Mouse (Mus musculus): ENCODE data around the gene Gstt2. TPM values are rescaled to one million over a fixed set of nuclear protein-coding genes. Genes with fewer than 3 reads are reported as not detected.

Gstt2 gene
- polyA plus RNA-seq, 1 experiment from 2014 or later = 53.0 TPM

DNA sequence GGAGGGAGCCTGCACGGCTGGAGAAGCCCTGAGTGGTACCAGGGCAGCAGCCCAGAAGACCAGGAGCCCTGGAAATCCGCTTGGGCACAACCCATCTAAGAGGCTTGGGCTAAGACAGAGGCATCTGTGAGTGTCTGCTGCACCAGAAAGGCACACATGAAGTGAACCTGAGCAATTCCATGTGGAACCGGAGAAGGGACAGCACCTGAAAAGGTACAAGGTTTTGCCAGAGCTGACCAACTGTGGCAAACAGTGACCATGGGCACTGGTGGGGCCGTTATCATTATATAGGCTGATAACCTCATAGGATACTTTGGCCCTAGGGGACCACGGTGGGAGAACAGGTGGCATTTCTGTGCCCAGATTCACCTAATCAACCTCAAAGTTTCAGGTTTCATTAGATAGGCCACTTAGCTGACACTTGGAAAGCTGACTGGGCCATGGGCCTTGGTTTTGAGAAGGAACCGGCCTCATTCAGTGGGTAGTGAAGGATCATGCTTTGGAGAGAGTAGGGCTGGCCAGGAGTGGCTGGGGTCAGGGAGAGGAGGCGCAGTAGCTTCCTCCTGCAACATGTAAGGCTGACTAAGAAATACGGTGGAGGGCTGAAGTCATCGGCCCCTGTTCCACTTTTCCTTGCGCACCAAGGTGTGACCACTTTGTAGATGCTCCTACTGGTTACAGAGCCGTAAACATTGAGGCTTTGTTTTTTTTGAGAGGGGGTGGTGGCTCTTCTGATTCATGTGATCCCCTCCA is 19.1 kb upstream of the Gstt2 start:
- Histone ChIP-seq H3K4me1 (ENCODE audit: insufficient read depth, low read length) (peaks cover 24% of the 10 kb centered on the region), H3K9me3 (ENCODE audit: low read length) (no peaks in the 10 kb centered on the region), H3K27me3 (ENCODE audit: insufficient read depth, low read length) (no peaks in the 10 kb centered on the region), H3K4me3 (ENCODE audit: low read length) (no peak overlapping the region), H3K4me2 (replicated peaks; ENCODE audit: low read depth, low read length) (no peak overlapping the region), H3K36me3 (ENCODE audit: insufficient read depth, low read length) (peaks cover 17% of the 10 kb centered on the region), H3K9ac (replicated peaks; ENCODE audit: low read length) (no peak overlapping the region), H3K27ac (ENCODE audit: low read length) (no peak overlapping the region)
- no peak for ATAC-seq (ENCODE audit: low FRiP score, low TSS enrichment)
- WGBS = 74% methylated on average over 11 of the region's 11 CpGs

- H3K27ac ChIP-seq (ENCODE audit: low read length) = no peak overlapping the region
- no peak for ATAC-seq (ENCODE audit: low FRiP score, low TSS enrichment)
Observed at GRCm38 (mm10) chr10:75855416-75855981, 18.3 kb upstream of the Gstt2 start.

DNA sequence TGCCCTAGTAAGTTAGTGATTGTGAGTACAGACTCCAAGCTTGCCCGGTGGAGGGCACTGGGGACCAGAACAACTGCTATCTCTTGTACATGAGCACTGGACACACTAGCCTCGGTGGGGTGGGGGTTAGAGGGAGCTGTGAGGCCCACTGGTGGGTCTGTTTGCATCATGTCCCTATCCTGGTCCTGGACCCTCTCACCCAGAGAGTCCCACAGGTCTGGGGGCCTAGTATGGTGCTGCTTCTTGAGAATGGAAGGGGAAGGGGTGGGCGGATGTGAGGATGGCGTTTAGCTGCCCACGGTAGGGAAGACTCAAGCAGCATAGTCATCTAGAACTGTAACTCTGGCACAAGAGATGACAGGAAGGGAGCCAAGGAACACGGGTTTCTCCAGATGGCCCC is 17.6 kb upstream of the Gstt2 start:
- no peaks in the 10 kb centered on the region for H3K9me3 ChIP-seq (ENCODE audit: low read length)
- peaks cover 17% of the 10 kb centered on the region for H3K36me3 ChIP-seq (ENCODE audit: insufficient read depth, low read length)
- H3K4me2 ChIP-seq (replicated peaks; ENCODE audit: low read depth, low read length) = no peak overlapping the region
- no peak overlapping the region for H3K9ac ChIP-seq (replicated peaks; ENCODE audit: low read length)
- 84% methylated on average over 6 of the region's 6 CpGs for WGBS
- no peak overlapping the region for H3K4me3 ChIP-seq (ENCODE audit: low read length)
- no peak for ATAC-seq (ENCODE audit: low FRiP score, low TSS enrichment)
- no peaks in the 10 kb centered on the region for H3K27me3 ChIP-seq (ENCODE audit: insufficient read depth, low read length)
- no peak overlapping the region for H3K27ac ChIP-seq (ENCODE audit: low read length)
- peaks cover 26% of the 10 kb centered on the region for H3K4me1 ChIP-seq (ENCODE audit: insufficient read depth, low read length)

More at GRCm38 (mm10) chr10:75855416-75855981, 18.3 kb upstream of the Gstt2 start:
- no peak overlapping the region for H3K4me3 ChIP-seq (ENCODE audit: low read length)
- H3K4me2 ChIP-seq (replicated peaks; ENCODE audit: low read depth, low read length) = no peak overlapping the region
- H3K4me1 ChIP-seq (ENCODE audit: insufficient read depth, low read length) = peaks cover 26% of the 10 kb centered on the region
- no peak overlapping the region for H3K9ac ChIP-seq (replicated peaks; ENCODE audit: low read length)
- H3K36me3 ChIP-seq (ENCODE audit: insufficient read depth, low read length) = peaks cover 17% of the 10 kb centered on the region
- no peaks in the 10 kb centered on the region for H3K9me3 ChIP-seq (ENCODE audit: low read length)
- no peaks in the 10 kb centered on the region for H3K27me3 ChIP-seq (ENCODE audit: insufficient read depth, low read length)
- 90% methylated on average over 15 of the region's 15 CpGs for WGBS

DNA sequence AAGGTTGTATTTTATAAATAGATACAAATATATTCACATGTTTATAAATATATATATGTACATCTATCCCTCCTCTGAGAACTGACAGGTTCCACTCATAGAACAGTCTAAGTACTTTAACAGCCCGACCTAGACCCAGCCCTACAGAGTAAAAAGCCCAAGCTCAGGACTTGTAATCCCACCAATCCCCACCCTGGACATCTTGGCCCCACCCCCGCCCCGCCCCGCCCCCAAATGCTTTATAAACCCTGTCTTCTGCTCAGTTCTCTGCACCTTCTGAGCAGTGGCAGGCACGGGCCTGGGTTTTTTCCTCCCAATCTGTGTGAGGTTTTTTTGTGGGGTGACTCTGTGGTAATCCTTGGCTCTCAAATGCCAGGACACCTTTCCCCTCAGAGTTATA is 16.9 kb upstream of the Gstt2 start:
- whole genome bisulfite sequencing = 39% methylated on average over 5 of the region's 5 CpGs
- no peak overlapping the region for H3K9ac ChIP-seq (replicated peaks; ENCODE audit: low read length)
- ATAC-seq (ENCODE audit: low FRiP score, low TSS enrichment) = no peak

GRCm38 (mm10) chr10:75853452-75853851 is 16.2 kb upstream of the Gstt2 start:
- no peak; the same call in 1 of the 2 replicates for ATAC-seq (ENCODE audit: low FRiP score, low TSS enrichment)
- 30% methylated on average over 10 of the region's 10 CpGs for WGBS

More for the DNA sequence above, 16.9 kb upstream of the Gstt2 start:
- H3K27me3 ChIP-seq (ENCODE audit: insufficient read depth, low read length) = no peaks in the 10 kb centered on the region
- no peaks in the 10 kb centered on the region for H3K9me3 ChIP-seq (ENCODE audit: low read length)
- H3K36me3 ChIP-seq (ENCODE audit: insufficient read depth, low read length) = peaks cover 17% of the 10 kb centered on the region
- H3K4me2 ChIP-seq (replicated peaks; ENCODE audit: low read depth, low read length) = no peak overlapping the region
- H3K4me3 ChIP-seq (ENCODE audit: low read length) = no peak overlapping the region
- H3K27ac ChIP-seq (ENCODE audit: low read length) = no peak overlapping the region
- H3K4me1 ChIP-seq (ENCODE audit: insufficient read depth, low read length) = peaks cover 25% of the 10 kb centered on the region

GRCm38 (mm10) chr10:75852539-75853125 is 15.4 kb upstream of the Gstt2 start:
- Histone ChIP-seq H3K9ac (replicated peaks; ENCODE audit: low read length) (no peak overlapping the region), H3K36me3 (ENCODE audit: insufficient read depth, low read length) (peaks cover 12% of the 10 kb centered on the region), H3K9me3 (ENCODE audit: low read length) (no peaks in the 10 kb centered on the region), H3K4me1 (ENCODE audit: insufficient read depth, low read length) (peaks cover 11% of the 10 kb centered on the region), H3K4me2 (replicated peaks; ENCODE audit: low read depth, low read length) (no peak overlapping the region), H3K4me3 (ENCODE audit: low read length) (no peak overlapping the region), H3K27ac (ENCODE audit: low read length) (no peak overlapping the region), H3K27me3 (ENCODE audit: insufficient read depth, low read length) (no peaks in the 10 kb centered on the region)
- ATAC-seq (ENCODE audit: low FRiP score, low TSS enrichment) = no peak
- WGBS = 85% methylated on average over 12 of the region's 12 CpGs

More at GRCm38 (mm10) chr10:75853452-75853851, 16.2 kb upstream of the Gstt2 start:
- H3K27ac ChIP-seq (ENCODE audit: low read length) = no peak overlapping the region
- peaks cover 17% of the 10 kb centered on the region for H3K36me3 ChIP-seq (ENCODE audit: insufficient read depth, low read length)
- H3K4me2 ChIP-seq (replicated peaks; ENCODE audit: low read depth, low read length) = no peak overlapping the region
- H3K9me3 ChIP-seq (ENCODE audit: low read length) = no peaks in the 10 kb centered on the region
- H3K4me1 ChIP-seq (ENCODE audit: insufficient read depth, low read length) = peaks cover 19% of the 10 kb centered on the region
- no peak overlapping the region for H3K4me3 ChIP-seq (ENCODE audit: low read length)
- H3K27me3 ChIP-seq (ENCODE audit: insufficient read depth, low read length) = no peaks in the 10 kb centered on the region
- no peak overlapping the region for H3K9ac ChIP-seq (replicated peaks; ENCODE audit: low read length)

DNA sequence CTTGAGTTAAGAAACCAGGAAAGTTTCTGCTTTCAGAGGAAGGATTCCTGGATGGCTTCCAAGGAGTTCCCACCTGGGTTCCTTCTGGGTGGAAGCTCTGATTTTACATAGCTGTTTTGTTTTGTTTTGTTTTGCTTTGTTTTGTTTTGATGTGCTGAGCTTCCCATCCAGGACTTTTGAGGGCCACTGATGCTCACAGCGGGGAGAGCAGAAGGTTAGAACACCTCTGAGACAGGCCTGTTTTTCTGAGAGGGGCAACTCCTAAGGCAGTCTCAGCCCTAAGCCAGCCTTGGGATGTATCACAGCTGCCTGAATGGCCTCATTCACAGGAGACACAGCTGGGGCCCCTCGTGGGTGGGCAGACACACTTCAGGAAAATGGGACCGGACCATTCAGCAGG is 14.5 kb upstream of the Gstt2 start:
- 43% methylated on average over 3 of the region's 3 CpGs for WGBS
- no peaks in the 10 kb centered on the region for H3K27me3 ChIP-seq (ENCODE audit: insufficient read depth, low read length)
- no peak overlapping the region for H3K4me2 ChIP-seq (replicated peaks; ENCODE audit: low read depth, low read length)
- no peaks in the 10 kb centered on the region for H3K9me3 ChIP-seq (ENCODE audit: low read length)
- H3K36me3 ChIP-seq (ENCODE audit: insufficient read depth, low read length) = peaks cover 3% of the 10 kb centered on the region; the same call in 1 of the 2 replicates
- no peak for ATAC-seq (ENCODE audit: low FRiP score, low TSS enrichment)
- peaks cover 10% of the 10 kb centered on the region; the same call in 1 of the 2 replicates for H3K4me1 ChIP-seq (ENCODE audit: insufficient read depth, low read length)
- H3K27ac ChIP-seq (ENCODE audit: low read length) = no peak overlapping the region
- no peak overlapping the region; the same call in 1 of the 2 replicates for H3K9ac ChIP-seq (replicated peaks; ENCODE audit: low read length)
- H3K4me3 ChIP-seq (ENCODE audit: low read length) = no peak overlapping the region

DNA sequence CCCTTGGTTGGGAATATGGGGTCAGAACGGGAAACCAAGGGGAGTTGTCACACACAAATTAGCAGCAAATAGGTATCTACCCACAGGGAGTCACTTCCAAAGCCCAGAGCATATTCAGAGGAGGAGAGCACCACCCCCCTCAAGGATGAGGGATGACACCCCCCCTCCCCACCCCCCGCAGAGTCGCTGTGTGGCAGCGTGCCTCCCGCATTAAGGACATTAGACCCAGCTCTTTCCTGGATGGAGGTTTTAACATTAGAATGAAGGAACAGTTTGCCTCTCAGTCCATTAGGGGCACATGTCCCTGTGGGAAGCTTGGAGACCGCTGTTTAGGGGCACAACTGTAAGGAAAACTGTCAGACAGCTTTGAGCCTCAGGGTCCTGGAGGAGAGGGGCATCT is 13.9 kb upstream of the Gstt2 start:
- no peak overlapping the region for H3K27ac ChIP-seq (ENCODE audit: low read length)
- no peak for ATAC-seq (ENCODE audit: low FRiP score, low TSS enrichment)
- no peak overlapping the region for H3K9ac ChIP-seq (replicated peaks; ENCODE audit: low read length)
- peaks cover 10% of the 10 kb centered on the region; the same call in 1 of the 2 replicates for H3K4me1 ChIP-seq (ENCODE audit: insufficient read depth, low read length)
- H3K9me3 ChIP-seq (ENCODE audit: low read length) = no peaks in the 10 kb centered on the region
- H3K4me3 ChIP-seq (ENCODE audit: low read length) = no peak overlapping the region
- H3K36me3 ChIP-seq (ENCODE audit: insufficient read depth, low read length) = no peaks in the 10 kb centered on the region
- H3K27me3 ChIP-seq (ENCODE audit: insufficient read depth, low read length) = no peaks in the 10 kb centered on the region
- WGBS = 7% methylated on average over 6 of the region's 6 CpGs
- H3K4me2 ChIP-seq (replicated peaks; ENCODE audit: low read depth, low read length) = no peak overlapping the region

GRCm38 (mm10) chr10:75848382-75848781 is 11.2 kb upstream of the Gstt2 start:
- H3K4me3 ChIP-seq (ENCODE audit: low read length) = no peak overlapping the region
- no peaks in the 10 kb centered on the region for H3K27me3 ChIP-seq (ENCODE audit: insufficient read depth, low read length)
- no peak for ATAC-seq (ENCODE audit: low FRiP score, low TSS enrichment)
- 22% methylated on average over 3 of the region's 3 CpGs for whole genome bisulfite sequencing
- peaks cover 10% of the 10 kb centered on the region; the same call in 1 of the 2 replicates for H3K4me1 ChIP-seq (ENCODE audit: insufficient read depth, low read length)
- no peaks in the 10 kb centered on the region for H3K36me3 ChIP-seq (ENCODE audit: insufficient read depth, low read length)
- H3K4me2 ChIP-seq (replicated peaks; ENCODE audit: low read depth, low read length) = no peak overlapping the region
- H3K27ac ChIP-seq (ENCODE audit: low read length) = no peak overlapping the region
- no peaks in the 10 kb centered on the region for H3K9me3 ChIP-seq (ENCODE audit: low read length)
- H3K9ac ChIP-seq (replicated peaks; ENCODE audit: low read length) = no peak overlapping the region

Data from kidney, embryonic 16.5 days (tissue).